Mouse (Mus musculus) cortical plate, adult 2 months (tissue): ENCODE measurements around the gene Gm15294.

Experiments
- CTCF ChIP-seq: fragments of 200-500 bp; IDR thresholded peaks from 2 replicates; pipeline ENCODE4 v1.5.1; 2011; ENCODE audit warnings: mild to moderate bottlenecking, control low read depth, low read length; ENCODE audit not compliant: insufficient read depth; ENCODE audit errors: extremely low read depth
- POLR2A ChIP-seq: fragments of 200-500 bp; IDR thresholded peaks from 2 replicates; pipeline ENCODE4 v1.6.1; 2011; ENCODE audit warnings: mild to moderate bottlenecking, low read length, control low read depth; ENCODE audit not compliant: insufficient read depth; ENCODE audit errors: extremely low read depth

GRCm38 (mm10) chrX:141884336-141885048 lies 9.5 kb upstream of the Gm15294 start:
- TF ChIP-seq CTCF = no peak
- no peak for TF ChIP-seq POLR2A
